Mouse (Mus musculus) neutrophil, adult 5-6 weeks (primary cell): Measurements from ENCODE around the gene Aoc2. TPM values are rescaled to one million over a fixed set of nuclear protein-coding genes. Genes with fewer than 3 reads are reported as not detected.
A peak's percentile ranks its signal among the peaks of the same experiment; 100 is the strongest.
"Not testable (repeated sequence)": the region's sequence is repeated elsewhere in the genome, so short reads cannot be mapped to it uniquely, and the experiment has no call there.

Experiments used
- ATAC-seq: fragments of 151-379, 151-347 bp; 2 replicates; pipeline ENCODE4 v1.8.0; 2017; ENCODE audit warnings: mild to moderate bottlenecking, moderate TSS enrichment; ENCODE audit not compliant: insufficient number of reproducible peaks, poor library complexity, low FRiP score, severe bottlenecking; ENCODE audit errors: extremely low read depth
- total RNA-seq: library from RNA; stranded (forward); fragments of 200-1000 nt; gene quantifications from 2 replicates; pipeline ENCODE4 v1.2.3, GENCODE M21; 2017

Aoc2 gene
- total RNA-seq, 1 experiment from 2014 or later: 4.9 TPM

- no peak for ATAC-seq
Measured at GRCm38 (mm10) chr11:101314567-101314966, 10.3 kb upstream of the Aoc2 start.

- no peak for ATAC-seq
Measured at GRCm38 (mm10) chr11:101315082-101315650, 9.7 kb upstream of the Aoc2 start.

- ATAC-seq: peak; percentile 83
Measured at GRCm38 (mm10) chr11:101315665-101316500, 9.0 kb upstream of the Aoc2 start, which contains the start of gene Psme3. Psme3 (plus strand) TSS chr11:101316213.

- ATAC-seq: 0 out of 2 replicates have a peak, but pooled peaks have one; percentile 5
Measured at GRCm38 (mm10) chr11:101316501-101316917, 8.4 kb upstream of the Aoc2 start.

- peak; percentile 33; the same call in 1 of the 2 replicates for ATAC-seq
Measured at GRCm38 (mm10) chr11:101323609-101324008, 1.3 kb upstream of the Aoc2 start.

GRCm38 (mm10) chr11:101325201-101325600 lies 338 bp downstream of the Aoc2 start:
- ATAC-seq: not testable (repeated sequence)

- no peak for ATAC-seq
Measured at GRCm38 (mm10) chr11:101326147-101326546, 1.3 kb downstream of the Aoc2 start.

GRCm38 (mm10) chr11:101327311-101327710 lies 2.4 kb downstream of the Aoc2 start:
- no peak for ATAC-seq

- no peak for ATAC-seq
Measured at GRCm38 (mm10) chr11:101328941-101329635, 4.2 kb downstream of the Aoc2 start.

GRCm38 (mm10) chr11:101330371-101330924 lies 5.6 kb downstream of the Aoc2 start, which contains the start of gene Aoc3:
Aoc3 (plus strand) TSS chr11:101330605.
- no peak for ATAC-seq

- ATAC-seq: not testable (repeated sequence)
Measured at GRCm38 (mm10) chr11:101330961-101331360, 6.1 kb downstream of the Aoc2 start.

GRCm38 (mm10) chr11:101332537-101332936 lies 7.7 kb downstream of the Aoc2 start:
- ATAC-seq: no peak

GRCm38 (mm10) chr11:101334023-101334422 lies 9.2 kb downstream of the Aoc2 start:
- no peak for ATAC-seq

- no peak for ATAC-seq
Measured at GRCm38 (mm10) chr11:101334516-101334915, 9.7 kb downstream of the Aoc2 start.

GRCm38 (mm10) chr11:101335685-101336084 lies 10.8 kb downstream of the Aoc2 start:
- no peak for ATAC-seq

- ATAC-seq: no peak
Measured at GRCm38 (mm10) chr11:101338123-101338760, 13.4 kb downstream of the Aoc2 start.

- no peak for ATAC-seq
Measured at GRCm38 (mm10) chr11:101347083-101347775, 22.4 kb downstream of the Aoc2 start.

- no peak for ATAC-seq
Measured at GRCm38 (mm10) chr11:101348774-101349173, 23.9 kb downstream of the Aoc2 start.
